Mouse (Mus musculus) left cerebral cortex, postnatal 36 days (tissue): ENCODE data around the gene Klc1. TPM values are rescaled to one million over a fixed set of nuclear protein-coding genes. Genes with fewer than 3 reads are reported as not detected.

Experiments
- DNase-seq, 2 experiments: peaks; one replicate each; pipeline ENCODE4 v3.0.0; 2021 to 2022; ENCODE audit warnings: low spot score in 2 of 2, mixed read lengths in 1 of 2
- intact Hi-C: fragments of 180-260 bp; cut with DNase I; formaldehyde crosslinking; loops from one replicate; pipeline ENCODE4 v1.15.1; 2025
- total RNA-seq, 2 experiments: library from RNA; stranded (reverse); gene quantifications; 2 replicates each; pipeline ENCODE4 v1.2.3; 2021

The Klc1 gene
- total RNA-seq, 2 experiments from 2014 or later, result 783 to 837 TPM

DNA sequence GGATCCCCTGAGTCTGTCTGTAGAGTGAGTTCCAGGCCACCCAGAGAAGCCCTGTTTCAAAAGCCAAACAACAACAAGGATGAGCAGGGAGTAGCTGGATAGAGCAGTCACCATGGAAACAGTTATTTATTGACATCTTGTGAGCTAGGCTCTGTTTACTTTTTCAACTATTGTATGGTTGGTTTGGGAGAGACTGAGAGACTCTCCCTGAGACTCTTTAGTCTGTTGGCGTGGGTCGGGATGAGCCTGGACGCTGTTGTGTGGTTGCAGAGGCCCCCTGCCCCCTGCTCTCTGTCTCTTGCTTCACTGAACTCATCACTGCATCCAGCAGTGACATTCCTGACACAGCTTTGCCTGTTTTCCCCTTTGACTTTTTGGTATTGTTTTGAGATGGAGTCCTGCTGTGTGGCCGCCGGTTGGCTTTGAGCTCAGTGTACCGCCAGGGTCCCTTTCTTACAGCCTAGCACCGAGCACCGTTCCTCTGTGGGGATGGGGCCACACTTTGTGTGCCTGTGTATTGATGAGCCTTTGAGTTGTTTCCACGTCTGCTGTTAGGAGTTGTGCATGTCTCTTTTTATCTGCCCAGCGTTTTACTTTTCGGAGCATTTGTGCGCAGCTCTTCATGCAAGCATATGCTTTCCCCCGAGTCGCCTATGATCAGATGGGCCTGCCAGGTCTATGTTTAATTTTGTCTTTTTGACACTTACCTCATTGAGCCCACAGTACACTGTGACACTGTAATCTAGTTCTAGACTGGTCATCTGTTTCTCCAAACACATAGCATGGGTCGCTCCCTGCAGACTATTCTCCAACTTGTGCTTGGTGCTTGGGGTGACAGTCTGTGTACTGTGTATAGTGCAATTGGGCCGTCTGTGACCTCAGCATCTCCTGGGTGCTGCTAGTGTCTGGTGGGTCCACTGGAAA is 7.9 kb downstream of the Klc1 start:
- no peak for DNase-seq
- intact Hi-C loops, result no loop called here

DNA sequence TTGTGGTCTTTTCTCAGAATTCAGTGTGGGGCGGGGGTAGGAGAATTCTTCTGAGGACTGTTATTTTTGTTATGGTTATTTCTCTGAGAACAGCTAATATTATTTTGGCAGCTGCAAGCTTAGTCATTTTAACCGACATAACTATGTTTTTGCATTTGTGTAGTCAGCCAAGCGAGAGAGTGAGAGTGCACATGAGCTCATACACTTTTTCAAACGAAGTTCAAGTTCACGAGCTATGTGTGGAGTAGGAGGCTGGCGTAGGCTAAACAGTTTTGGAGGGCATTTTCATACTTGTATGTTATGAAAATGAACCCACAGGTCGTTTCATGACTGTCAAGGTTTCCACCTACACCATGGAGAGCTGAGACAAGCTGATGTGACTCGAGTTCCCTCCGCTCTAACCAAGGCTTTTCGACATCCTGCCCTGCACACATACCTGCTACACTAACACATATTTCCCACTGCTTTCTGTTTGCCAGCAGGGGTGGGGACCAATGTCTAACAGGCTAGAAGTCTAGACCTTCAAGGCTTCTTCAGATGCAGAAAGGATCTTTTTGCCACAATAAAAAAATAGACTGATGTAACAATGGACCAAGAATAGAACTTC is 9.8 kb downstream of the Klc1 start:
- DNase-seq, result no peak
- intact Hi-C loops, result no loop called here

DNA sequence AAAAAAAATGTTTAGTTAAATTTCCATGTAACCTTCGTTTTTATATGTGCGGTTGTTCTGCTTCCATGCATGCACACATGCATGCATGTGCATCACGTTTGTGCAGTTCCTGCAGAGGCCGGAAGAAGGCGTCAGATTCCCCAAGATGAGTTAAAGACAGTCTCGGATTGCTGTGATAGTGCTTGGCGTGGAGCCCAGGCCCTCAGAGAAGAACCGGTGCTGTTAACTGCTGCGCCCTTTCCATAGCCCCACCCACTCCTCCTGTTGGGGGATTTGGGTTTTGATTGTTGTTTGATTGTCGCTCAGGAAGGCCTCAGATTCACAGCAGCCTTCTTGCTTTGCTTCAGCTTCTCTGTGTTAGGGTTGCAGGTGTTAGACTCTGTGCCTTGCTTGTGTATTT is 10.7 kb downstream of the Klc1 start:
- intact Hi-C loops, result no loop called here
- no peak for DNase-seq

DNA sequence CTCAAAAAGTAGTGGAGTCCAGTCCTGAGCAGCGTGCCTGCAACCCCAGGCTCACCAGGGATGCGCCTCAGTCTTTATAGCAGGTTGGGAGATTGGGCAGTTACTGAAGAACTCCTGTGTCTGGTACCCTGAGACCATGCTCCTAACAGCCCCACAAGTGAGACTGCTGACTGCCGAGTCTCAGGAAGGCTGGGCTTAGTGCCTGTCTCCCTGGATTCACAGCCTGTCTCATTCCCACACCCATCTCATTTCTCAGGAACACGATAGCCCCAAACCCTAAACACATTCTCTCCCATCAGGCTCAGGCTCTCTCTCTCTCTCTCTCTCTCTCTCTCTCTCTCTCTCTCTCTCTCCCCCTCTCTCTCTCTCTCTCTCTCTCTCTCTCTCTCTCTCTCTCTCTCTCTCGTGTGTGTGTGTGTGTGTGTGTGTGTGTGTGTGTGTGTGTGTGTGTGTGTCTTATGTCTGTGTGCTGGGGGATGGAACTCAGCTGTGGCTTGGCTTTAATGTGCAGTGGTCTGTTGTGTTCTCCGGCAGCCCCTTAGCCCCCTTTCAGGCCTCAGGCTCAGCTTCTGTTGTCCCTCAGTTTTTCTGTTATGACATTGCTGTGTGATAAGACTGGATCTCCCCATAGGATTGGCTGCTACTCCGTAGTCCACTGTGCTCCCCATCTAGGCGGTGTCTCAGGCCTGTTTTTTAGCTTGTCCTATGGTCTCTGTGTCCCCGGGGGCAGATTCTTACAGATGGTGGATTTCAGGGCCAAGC is 11.3 kb downstream of the Klc1 start:
- intact Hi-C loops, result no loop called here
- no peak for DNase-seq

- intact Hi-C loops, result no loop called here
- DNase-seq, result no peak
These were observed 12.0 kb downstream of the Klc1 start for GRCm38 (mm10) chr12:111770651-111771050.

- no peak for DNase-seq
- intact Hi-C loops, result no loop called here
These were observed 15.5 kb downstream of the Klc1 start for GRCm38 (mm10) chr12:111774156-111774555.

DNA sequence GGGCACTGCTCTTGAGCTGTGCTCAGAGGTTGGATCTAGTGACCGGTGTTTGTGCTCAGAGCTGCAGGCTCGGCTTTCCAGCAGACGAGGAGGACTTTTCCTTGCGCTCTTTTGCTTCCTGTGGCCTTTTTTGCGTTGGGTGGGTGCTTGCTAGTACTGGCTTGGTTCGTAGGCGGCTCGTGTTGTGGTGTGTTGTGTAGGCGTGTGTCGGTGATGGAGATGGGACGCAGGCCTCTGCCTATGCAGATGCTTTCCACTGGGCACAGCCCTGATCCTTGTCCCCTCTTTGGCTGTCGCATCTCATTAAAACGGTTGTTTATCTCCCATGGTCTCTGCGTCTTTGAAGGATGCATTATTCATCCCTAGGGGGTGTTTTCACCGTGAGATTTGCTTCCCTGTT is 16.2 kb downstream of the Klc1 start:
- DNase-seq, result no peak
- intact Hi-C loops, result no loop called here

GRCm38 (mm10) chr12:111777919-111778318 is 19.3 kb downstream of the Klc1 start:
- intact Hi-C loops, result no loop called here
- DNase-seq, result no peak

DNA sequence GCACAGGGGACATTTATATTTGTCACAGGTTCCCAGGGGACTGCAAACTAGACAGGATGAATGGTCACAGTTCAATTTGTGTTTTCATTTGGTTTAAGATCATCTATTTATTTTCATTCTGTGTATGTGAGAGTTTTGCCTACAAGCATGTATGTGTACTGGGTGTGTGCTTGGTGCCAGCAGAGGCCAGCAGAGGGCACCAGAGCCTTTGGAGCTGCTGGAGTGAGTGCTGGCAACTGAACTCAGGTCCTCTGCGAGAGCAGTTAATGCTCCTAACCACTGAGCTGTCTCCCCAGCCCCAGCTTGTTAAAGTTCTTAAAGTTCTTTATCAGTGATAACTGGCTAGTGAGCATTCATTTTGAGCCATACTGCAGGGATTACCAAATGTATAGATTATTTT is 20.9 kb downstream of the Klc1 start:
- intact Hi-C loops, result no loop called here
- no peak for DNase-seq

DNA sequence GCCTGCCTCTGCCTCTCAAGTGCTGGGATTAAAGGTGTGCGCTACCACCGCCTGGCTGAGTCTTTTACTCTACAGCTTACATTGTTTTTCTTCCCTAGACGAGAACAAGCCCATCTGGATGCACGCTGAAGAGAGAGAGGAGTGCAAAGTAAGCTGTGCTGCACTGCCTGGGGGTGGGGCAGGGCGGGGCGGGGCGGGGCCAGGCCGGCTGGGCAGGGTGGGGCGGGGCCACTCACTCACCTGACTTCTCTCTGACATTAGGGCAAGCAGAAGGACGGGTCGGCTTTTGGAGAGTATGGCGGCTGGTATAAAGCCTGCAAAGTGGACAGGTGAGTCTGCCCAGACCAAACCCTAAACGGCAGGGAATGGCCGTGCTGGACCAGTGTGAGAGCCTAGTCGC is 26.5 kb downstream of the Klc1 start:
- no peak for DNase-seq
- intact Hi-C loops, result no loop called here

DNA sequence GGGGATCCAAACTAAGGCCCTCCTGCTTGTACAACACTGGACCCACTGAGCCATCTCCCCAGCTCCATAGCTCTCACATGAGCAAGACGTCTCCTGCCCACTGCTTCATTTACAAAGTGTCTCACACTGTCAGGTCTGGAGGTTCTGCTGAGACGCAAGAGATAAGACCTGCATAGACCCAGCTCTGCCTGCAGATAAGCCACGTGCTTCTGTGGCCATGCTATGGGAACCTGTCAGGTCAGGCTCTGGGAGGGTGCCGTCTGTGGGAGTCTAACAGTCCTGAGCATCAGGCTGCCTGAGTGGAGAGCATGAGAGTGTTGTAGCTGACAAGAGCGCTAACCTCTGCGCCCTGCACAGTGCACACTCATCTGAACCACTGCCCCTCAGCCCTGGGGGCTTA is 28.4 kb downstream of the Klc1 start:
- no peak for DNase-seq
- intact Hi-C loops, result no loop called here

GRCm38 (mm10) chr12:111790090-111790489 is 31.4 kb downstream of the Klc1 start:
- intact Hi-C loops, result no loop called here
- no peak for DNase-seq

DNA sequence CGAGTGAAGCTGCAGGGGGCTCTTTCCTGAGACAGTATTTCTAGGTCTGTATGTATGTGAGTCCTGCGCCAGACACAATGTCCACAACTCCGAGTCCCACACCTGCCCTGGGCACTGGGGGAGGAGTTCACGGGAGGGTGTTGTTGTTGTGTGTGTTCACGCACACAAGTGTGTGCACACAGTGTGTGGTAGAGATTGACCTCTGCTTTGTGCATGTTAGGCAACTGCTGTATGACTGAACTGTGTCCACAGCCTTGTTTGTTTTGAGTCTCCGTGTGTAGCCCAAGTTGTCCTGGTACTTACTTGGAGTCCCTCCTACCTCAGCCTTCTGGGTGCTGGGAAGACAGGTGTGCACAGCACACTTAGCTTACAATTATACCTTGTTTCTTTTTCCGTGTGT is 32.0 kb downstream of the Klc1 start:
- DNase-seq, result no peak
- intact Hi-C loops, result no loop called here

DNA sequence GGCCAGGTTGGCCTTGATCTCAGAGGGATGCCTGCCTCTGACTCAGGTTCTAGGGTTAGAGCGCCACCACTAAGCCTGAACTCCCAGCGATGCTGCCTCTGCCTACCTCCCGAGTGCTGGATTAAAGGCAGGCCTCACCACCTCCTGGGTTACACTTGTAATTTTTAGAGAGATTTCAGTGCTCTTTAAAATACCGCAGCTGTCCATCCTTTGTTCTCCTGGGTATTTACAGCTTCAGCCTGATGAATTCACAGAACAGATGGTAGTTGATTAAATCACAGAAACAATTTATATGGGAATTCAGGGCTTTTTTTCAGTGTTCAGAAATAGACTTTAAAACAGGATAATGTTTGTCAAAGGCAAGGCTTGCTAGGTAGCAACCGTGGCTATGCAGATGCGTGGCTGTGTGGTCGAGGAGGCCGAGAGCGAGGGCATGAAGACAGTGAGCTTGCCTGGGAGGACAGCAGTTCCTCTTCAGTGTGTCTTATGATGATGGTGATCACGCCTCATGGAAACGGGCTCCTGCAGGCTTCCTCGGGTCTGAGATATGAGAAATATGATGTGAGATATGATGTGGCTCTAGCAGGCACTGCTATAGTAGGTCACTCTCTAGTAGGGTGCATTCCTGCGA is 32.9 kb downstream of the Klc1 start:
- intact Hi-C loops, result no loop called here
- DNase-seq, result no peak

GRCm38 (mm10) chr12:111794102-111794501 is 35.5 kb downstream of the Klc1 start:
- intact Hi-C loops, result no loop called here
- no peak for DNase-seq

- intact Hi-C loops, result no loop called here
- no peak for DNase-seq
These were observed 36.0 kb downstream of the Klc1 start for GRCm38 (mm10) chr12:111794526-111795179.

DNA sequence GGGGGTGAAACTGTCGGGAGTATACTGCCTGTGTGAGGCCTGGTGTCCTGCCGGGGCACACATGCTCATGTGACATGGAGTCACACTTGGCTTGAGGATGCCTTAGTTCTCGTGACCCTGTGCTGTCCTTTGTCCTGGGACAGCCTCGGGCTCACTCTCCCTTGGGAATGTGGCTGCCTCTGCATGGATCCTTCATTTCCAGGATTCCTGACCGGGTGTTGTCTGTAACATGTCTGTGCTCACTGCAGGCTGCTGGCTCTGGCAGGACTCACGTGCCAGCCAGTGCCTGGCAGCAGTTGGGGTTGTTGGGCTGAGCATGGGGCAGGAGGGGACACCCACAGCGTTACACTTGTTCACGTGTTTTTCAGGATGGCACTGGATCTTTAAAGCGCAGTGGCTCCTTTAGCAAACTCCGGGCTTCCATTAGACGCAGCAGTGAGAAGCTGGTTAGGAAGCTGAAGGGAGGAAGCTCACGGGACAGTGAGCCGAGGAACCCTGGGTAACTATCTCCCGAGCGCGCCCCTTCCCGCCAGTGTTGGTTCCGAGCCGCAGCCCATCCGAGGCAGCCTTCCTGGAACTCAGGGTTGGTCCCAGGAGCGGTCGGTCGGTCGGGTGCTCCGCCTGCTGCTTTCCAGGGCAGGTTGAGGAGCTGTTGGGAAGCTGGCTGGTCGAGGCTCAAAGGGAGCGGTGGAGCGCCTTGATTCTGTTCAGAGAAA is 36.7 kb downstream of the Klc1 start:
- intact Hi-C loops, result no loop called here
- no peak for DNase-seq

- no peak for DNase-seq
- intact Hi-C loops, result no loop called here
These were observed 38.6 kb downstream of the Klc1 start for GRCm38 (mm10) chr12:111797251-111797650.

DNA sequence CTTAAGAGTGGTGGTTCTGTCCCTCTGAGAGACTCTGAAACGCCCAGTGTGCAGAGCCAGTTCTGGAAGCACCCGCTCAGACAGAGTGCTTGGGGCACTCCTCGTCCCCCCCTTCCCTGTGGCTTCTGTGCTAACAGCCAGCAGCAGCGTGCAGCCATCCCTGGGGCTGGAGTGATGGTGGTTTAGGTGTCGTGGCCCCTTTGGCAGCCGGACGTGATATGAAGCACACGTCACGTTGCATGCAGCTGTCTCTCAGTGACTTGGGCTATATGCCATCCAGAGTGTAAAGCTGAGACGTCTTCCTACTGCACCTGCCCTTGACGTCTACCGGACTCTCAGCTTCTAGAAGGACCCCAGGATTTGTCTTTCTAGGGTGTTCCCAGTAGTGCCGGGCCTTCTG is 39.8 kb downstream of the Klc1 start:
- no peak for DNase-seq
- intact Hi-C loops, result no loop called here
